Mouse (Mus musculus) embryo, embryonic 11.5 days (tissue): Measurements from ENCODE around the gene Osbpl9.

Source experiments
- DNase-seq: peaks from one replicate; pipeline ENCODE4 v3.0.0-alpha.2; 2012; ENCODE audit warnings: low read depth, low spot score

The Osbpl9 gene

GRCm38 (mm10) chr4:109201582-109202424 is at the start of gene Osbpl9:
Gene Osbpl9 (minus strand): TSS chr4:109202272.
- peak; percentile 98 for DNase-seq

DNA sequence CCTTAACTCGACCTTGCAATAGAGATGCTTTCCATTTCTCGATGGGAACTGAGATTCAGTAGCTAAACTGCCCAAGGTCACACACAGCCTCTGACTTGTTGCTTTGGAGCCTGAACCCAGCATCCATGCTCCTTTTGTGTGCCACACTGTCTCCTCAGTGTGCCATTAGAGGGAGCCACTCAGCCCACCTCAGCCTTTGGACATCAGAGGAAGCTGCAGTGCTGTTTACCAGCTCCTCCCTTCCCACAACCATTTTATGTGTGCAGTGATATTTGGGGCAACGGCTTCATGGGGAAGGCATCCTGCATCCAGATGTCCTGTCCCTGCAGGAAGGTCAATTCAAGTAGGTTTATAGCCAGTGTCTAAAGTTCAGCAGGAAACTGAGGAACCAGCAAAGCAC is 49.5 kb upstream of the Osbpl9 start:
- DNase-seq: no peak

GRCm38 (mm10) chr4:109245016-109245620 is 43.0 kb upstream of the Osbpl9 start:
- no peak for DNase-seq

DNA sequence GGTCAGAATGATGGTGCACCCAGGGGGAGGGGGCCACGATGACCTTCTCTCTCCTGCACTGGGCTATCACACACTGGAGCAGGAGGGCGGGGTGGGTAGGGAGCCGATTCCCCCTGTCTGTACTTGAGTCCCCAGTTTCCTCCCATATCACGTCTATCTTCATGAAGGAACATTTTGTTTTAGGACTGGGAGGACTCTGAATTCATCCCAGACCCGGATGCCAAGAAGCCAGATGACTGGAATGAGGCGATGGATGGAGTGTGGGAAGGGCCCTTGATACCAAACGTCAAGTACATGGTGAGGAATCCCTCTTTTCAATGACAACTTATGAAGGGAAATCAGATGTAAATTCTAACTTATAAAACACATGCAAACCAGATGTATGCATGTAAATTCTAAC is 42.4 kb upstream of the Osbpl9 start:
- DNase-seq: no peak

DNA sequence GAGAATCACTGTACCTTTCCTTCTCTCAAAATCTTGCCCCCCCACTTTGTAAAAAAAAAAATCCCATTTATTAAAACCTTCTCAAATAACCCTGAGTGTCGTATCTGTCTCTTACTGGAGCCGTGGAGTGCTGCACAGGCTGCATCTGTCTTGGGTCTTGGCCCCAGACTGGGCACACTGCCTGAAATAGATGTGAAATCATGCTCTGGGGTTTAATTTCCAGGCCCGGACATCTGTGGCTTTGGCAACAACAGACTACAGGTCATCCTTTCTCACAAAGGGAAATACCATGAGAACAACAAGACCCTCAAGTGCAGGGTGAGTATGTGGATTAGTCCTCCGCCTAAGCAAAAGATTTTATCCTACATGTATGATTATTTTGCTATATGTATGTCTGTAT is 39.9 kb upstream of the Osbpl9 start:
- DNase-seq: no peak

- no peak for DNase-seq
Measured at GRCm38 (mm10) chr4:109241221-109241620, 39.1 kb upstream of the Osbpl9 start.

- no peak for DNase-seq
Measured at GRCm38 (mm10) chr4:109238428-109239268, 36.6 kb upstream of the Osbpl9 start.

- no peak for DNase-seq
Measured at GRCm38 (mm10) chr4:109236186-109236879, 34.3 kb upstream of the Osbpl9 start.

DNA sequence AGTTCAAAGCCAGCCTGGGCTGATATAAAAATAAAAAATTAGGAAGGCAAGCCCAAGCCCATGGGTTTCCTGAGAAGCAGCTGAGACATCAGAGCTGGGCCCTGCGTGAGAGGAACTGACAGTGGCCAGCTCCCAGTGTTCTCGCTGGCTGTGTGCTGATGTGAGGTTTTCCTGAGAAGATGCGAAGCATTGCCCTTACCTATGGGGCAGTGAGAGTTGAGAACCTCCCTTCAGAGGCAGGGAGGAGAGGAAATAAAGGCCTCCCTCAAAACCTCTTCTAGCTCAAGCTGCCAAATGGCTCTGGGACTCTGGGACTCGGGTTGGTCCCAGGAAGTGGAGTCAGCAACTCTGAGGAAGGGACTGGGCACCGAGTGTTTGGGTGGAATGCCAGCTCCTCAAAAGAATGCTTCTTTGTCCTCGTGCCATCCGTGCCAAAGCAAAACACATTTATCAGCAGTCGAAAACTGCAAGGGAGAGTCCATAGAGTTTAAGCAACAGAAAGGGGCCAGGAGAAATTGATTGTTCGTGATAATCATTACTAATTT is 32.8 kb upstream of the Osbpl9 start:
- DNase-seq: no peak

GRCm38 (mm10) chr4:109234185-109234584 is 32.1 kb upstream of the Osbpl9 start, which contains the start of gene Calr4:
Gene Calr4 (plus strand): TSS chr4:109234485.
- DNase-seq: no peak

DNA sequence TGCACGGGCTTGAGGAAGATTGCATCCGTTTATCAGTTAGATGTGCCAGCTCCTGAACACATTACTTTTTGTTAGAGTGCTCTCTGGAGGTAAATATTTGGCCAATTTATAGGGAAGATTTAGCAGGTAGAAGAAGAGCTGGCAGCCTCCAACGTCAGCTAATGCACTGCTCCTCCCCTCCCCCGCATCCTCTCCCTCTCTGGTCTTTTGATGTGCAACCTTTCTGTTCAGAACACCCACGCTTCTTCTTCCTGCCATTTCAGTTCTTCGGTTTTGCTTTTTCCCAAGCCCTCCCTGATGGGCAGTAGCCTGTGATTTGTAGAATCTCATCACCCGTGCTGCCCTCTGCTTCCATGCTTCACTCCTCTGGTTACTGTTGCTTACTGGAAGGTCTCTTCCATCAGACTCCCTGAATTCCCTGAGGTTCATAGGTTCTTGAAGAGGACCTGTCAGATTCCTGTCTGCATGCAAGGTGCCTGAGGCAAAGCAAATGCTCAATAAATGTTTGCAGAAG is 27.8 kb upstream of the Osbpl9 start:
- DNase-seq: no peak

GRCm38 (mm10) chr4:109226071-109226470 is 24.0 kb upstream of the Osbpl9 start:
- DNase-seq: no peak

- no peak for DNase-seq
Measured at GRCm38 (mm10) chr4:109225606-109226005, 23.5 kb upstream of the Osbpl9 start.

GRCm38 (mm10) chr4:109224762-109225552 is 22.9 kb upstream of the Osbpl9 start:
- DNase-seq: no peak

DNA sequence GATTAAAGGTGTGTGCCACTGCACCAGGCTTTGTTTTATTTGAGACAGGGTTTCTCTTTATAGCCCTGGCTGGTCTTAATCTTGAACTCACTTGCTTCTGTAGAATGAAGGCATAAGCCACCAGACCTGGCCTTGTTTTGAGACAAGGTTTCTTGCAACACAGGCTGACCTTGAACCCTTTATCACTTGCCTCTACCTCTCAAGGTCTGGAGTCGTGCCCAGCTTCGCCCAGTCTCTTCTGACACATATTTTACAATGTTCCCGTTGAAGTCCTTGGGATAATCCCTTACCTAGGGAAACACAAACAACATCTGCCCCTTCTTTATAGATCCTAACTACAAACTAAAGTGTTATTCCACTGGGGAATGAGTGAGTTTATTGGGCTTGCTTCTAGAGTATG is 19.9 kb upstream of the Osbpl9 start:
- no peak for DNase-seq

DNA sequence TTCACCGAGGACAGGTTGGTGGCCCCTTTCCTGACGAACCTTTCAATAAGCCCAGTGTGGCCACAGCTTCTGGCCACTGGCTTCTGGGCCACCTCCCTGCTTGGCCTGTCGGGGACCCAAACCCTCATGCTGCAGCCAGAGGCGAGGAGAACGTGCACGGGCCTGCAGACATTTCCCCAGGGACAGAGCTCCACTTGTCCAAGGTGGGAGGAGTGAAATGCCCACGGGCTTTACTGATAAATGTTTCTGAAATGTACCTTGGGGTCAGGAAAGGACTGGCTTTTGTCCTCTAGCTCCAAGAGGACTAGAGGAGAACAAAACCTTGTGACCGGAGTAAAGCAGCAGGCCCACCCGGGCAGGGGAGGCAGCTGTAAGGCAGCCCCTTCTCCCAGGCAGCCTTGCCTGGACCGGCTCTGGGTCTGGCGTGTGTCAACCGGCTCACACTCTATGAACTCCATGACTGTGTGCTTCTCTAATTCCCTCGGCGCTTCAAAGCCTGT is 18.4 kb upstream of the Osbpl9 start:
- DNase-seq: no peak

DNA sequence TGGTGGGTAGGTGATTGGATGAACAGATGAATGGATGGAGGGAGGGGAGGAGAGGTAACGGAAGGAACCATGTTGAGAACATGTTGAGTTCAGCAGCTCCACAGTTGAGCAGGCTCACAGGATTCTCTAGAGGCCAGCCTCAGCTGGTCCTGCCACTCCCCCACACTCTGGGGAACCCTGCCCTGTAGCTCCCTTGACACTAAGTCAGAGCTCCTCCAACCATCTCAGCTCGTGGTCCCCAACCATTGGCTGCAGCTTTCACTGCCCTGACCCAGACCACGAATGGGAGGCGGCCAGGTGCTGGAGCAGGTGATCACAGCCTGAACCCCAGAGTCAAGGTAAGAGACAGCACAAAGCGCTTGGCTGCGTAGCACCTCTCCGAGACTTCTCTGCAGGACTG is 15.9 kb upstream of the Osbpl9 start:
- DNase-seq: no peak

- no peak for DNase-seq
Measured at GRCm38 (mm10) chr4:109213986-109214385, 11.9 kb upstream of the Osbpl9 start.

- DNase-seq: no peak
Measured at GRCm38 (mm10) chr4:109210881-109211280, 8.8 kb upstream of the Osbpl9 start.

GRCm38 (mm10) chr4:109210253-109210652 is 8.2 kb upstream of the Osbpl9 start:
- DNase-seq: no peak
